Mouse (Mus musculus): ENCODE data around the gene Fbxo40.

The Fbxo40 gene

GRCm38 (mm10) chr16:36946459-36947159, 43.7 kb downstream of the Fbxo40 start:
- DNase-seq (ENCODE audit: low spot score): no peak

GRCm38 (mm10) chr16:36944895-36945424, 45.3 kb downstream of the Fbxo40 start:
- DNase-seq (ENCODE audit: low spot score): no peak

GRCm38 (mm10) chr16:36943591-36943990, 46.7 kb downstream of the Fbxo40 start:
- no peak for DNase-seq (ENCODE audit: low spot score)

- DNase-seq (ENCODE audit: low spot score): no peak
Measured at GRCm38 (mm10) chr16:36941895-36942294, 48.4 kb downstream of the Fbxo40 start.

- no peak for DNase-seq (ENCODE audit: low spot score)
Measured at GRCm38 (mm10) chr16:36941137-36941727, 49.0 kb downstream of the Fbxo40 start.

- DNase-seq (ENCODE audit: low spot score): no peak
Measured at GRCm38 (mm10) chr16:36935814-36936213, 54.5 kb downstream of the Fbxo40 start.

GRCm38 (mm10) chr16:36934841-36935620, 55.2 kb downstream of the Fbxo40 start, which contains the start of gene Hcls1:
Hcls1 (plus strand) TSS chr16:36934983.
- DNase-seq (ENCODE audit: low spot score): no peak

GRCm38 (mm10) chr16:36934131-36934840, 56.0 kb downstream of the Fbxo40 start:
- DNase-seq (ENCODE audit: low spot score): peak; percentile 16

- no peak for DNase-seq (ENCODE audit: low spot score)
Measured at GRCm38 (mm10) chr16:36932546-36932945, 57.7 kb downstream of the Fbxo40 start.

- DNase-seq (ENCODE audit: low spot score): no peak
Measured at GRCm38 (mm10) chr16:36931976-36932375, 58.3 kb downstream of the Fbxo40 start.

- DNase-seq (ENCODE audit: low spot score): no peak
Measured at GRCm38 (mm10) chr16:36931381-36931780, 58.9 kb downstream of the Fbxo40 start.

- no peak for DNase-seq (ENCODE audit: low spot score)
Measured at GRCm38 (mm10) chr16:36930231-36931136, 59.8 kb downstream of the Fbxo40 start.

- no peak for DNase-seq (ENCODE audit: low spot score)
Measured at GRCm38 (mm10) chr16:36929216-36929615, 61.1 kb downstream of the Fbxo40 start.

GRCm38 (mm10) chr16:36928106-36928500, 62.2 kb downstream of the Fbxo40 start:
- no peak for DNase-seq (ENCODE audit: low spot score)

GRCm38 (mm10) chr16:36927495-36928105, 62.7 kb downstream of the Fbxo40 start:
- no peak for DNase-seq (ENCODE audit: low spot score)

GRCm38 (mm10) chr16:36926514-36927447, 63.5 kb downstream of the Fbxo40 start:
- no peak for DNase-seq (ENCODE audit: low spot score)

GRCm38 (mm10) chr16:36925797-36926196, 64.5 kb downstream of the Fbxo40 start:
- no peak for DNase-seq (ENCODE audit: low spot score)

- DNase-seq (ENCODE audit: low spot score): no peak
Measured at GRCm38 (mm10) chr16:36925351-36925750, 64.9 kb downstream of the Fbxo40 start.

GRCm38 (mm10) chr16:36924312-36924711, 66.0 kb downstream of the Fbxo40 start:
- no peak for DNase-seq (ENCODE audit: low spot score)

All from urinary bladder, postnatal 25 days (tissue).